Mouse (Mus musculus): ENCODE data around the gene Gm20388. TPM values are rescaled to one million over a fixed set of nuclear protein-coding genes. Genes with fewer than 3 reads are reported as not detected.
A peak's percentile ranks its signal among the peaks of the same experiment; 100 is the strongest.

Gm20388 gene
- polyA plus RNA-seq, 1 experiment from 2014 or later: 5.5 TPM

DNA sequence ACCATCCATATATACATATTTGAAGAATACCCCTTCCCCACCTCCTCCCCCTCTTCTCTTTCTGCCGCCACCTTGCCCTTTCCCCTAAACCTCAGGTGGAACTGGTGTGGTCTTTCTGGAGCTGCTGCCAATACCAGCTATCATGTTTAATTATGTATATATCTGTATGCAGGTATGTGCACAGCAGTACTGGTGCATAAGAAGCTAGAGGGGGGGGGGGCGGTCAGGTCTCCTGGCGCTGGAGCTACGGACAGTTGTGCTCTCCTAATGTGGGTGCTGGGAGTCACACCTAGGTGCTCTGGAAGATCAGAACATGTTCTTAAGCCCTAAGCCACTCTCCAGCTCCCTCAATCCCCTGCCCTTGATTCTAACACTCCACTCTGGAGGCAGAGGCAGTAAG is 13.6 kb upstream of the Gm20388 start:
- no peak overlapping the region for H3K4me2 ChIP-seq
- no peaks in the 10 kb centered on the region for H3K36me3 ChIP-seq
- peaks cover 18% of the 10 kb centered on the region for H3K27me3 ChIP-seq
- no peak overlapping the region for H3K4me3 ChIP-seq
- H3K4me1 ChIP-seq: peaks cover 10% of the 10 kb centered on the region
- peak; percentile 23; the same call in 1 of the 2 replicates for ATAC-seq (ENCODE audit: borderline replicate concordance, extremely low read depth, low FRiP score, low TSS enrichment)
- WGBS: 63% methylated on average over 4 of the region's 4 CpGs
- no peak overlapping the region for H3K27ac ChIP-seq
- H3K9me3 ChIP-seq: no peaks in the 10 kb centered on the region
- H3K9ac ChIP-seq: no peak overlapping the region

DNA sequence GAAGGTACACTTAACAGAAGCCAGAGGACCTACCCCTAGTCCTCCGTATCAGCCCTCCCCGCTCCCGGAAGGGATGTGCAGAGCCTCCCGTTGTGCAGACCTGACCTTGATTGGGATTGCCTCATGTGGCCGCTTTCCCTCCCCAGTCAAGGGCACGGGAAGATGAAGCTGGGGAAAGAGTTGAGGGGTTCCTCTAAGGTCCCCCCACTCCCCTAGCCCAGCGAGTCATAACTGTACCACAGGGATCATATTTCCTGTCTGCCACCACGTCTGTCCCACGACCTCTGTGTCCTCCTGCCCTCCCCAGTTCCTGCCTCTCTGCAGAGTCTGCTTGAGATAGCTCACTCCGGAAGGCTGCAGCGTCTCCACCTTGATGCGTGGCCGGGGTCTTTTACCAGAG is 12.7 kb upstream of the Gm20388 start:
- no peak overlapping the region for H3K4me3 ChIP-seq
- H3K4me2 ChIP-seq: no peak overlapping the region; the same call in 1 of the 2 replicates
- H3K36me3 ChIP-seq: no peaks in the 10 kb centered on the region
- no peaks in the 10 kb centered on the region for H3K9me3 ChIP-seq
- H3K27ac ChIP-seq: no peak overlapping the region
- no peak; the same call in 1 of the 2 replicates for ATAC-seq (ENCODE audit: borderline replicate concordance, extremely low read depth, low FRiP score, low TSS enrichment)
- H3K9ac ChIP-seq: no peak overlapping the region
- H3K27me3 ChIP-seq: peaks cover 18% of the 10 kb centered on the region
- peaks cover 10% of the 10 kb centered on the region for H3K4me1 ChIP-seq
- 13% methylated on average over 13 of the region's 13 CpGs for WGBS

DNA sequence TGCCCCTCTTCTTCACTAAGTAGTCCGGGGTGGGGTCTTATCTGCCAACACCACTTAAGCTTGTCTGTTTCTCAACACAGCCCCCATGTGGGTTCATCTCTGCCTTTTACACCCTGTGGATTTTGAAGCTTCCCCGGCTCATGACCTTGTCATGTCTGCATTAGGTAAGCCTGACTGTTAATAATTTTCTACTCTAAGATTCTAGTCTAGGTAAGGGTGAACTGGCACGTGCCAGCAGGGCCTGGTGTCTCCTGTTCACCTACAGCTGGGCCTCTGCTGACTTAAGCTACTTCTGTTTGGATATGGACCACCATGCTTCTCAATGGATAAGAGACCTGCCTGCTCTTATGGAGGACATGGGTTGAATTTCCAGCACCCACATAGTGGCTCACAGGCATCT is 9.3 kb upstream of the Gm20388 start:
- no peaks in the 10 kb centered on the region for H3K9me3 ChIP-seq
- no peak overlapping the region for H3K4me2 ChIP-seq
- H3K9ac ChIP-seq: no peak overlapping the region
- peaks cover 10% of the 10 kb centered on the region for H3K4me1 ChIP-seq
- H3K27ac ChIP-seq: no peak overlapping the region
- no peak overlapping the region for H3K4me3 ChIP-seq
- no peak for ATAC-seq (ENCODE audit: borderline replicate concordance, extremely low read depth, low FRiP score, low TSS enrichment)
- no peaks in the 10 kb centered on the region for H3K36me3 ChIP-seq
- WGBS: 59% methylated on average over 3 of the region's 3 CpGs
- H3K27me3 ChIP-seq: peaks cover 18% of the 10 kb centered on the region

DNA sequence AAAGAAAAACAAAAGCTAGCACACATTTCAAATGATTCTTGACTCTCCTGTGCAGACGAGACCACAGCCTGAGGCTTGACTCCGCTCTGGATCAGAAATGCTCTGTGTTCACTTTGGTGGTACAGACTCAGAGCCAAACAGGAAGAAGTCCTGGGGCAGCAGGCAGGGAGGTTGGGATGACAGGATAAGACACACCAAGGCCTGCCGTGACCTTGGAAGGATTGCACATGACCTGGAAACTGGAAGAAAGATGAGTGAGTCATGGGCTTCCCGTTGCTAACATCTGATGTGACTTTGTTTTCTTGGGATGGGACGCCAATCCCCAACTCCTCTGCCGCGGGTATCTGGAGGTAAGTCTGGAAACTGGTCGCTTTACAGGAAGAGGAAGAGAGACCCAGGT is 8.7 kb upstream of the Gm20388 start:
- WGBS: 57% methylated on average over 8 of the region's 8 CpGs
- H3K9ac ChIP-seq: no peak overlapping the region
- no peak for ATAC-seq (ENCODE audit: borderline replicate concordance, extremely low read depth, low FRiP score, low TSS enrichment)
- H3K36me3 ChIP-seq: no peaks in the 10 kb centered on the region
- H3K9me3 ChIP-seq: no peaks in the 10 kb centered on the region
- no peak overlapping the region for H3K4me3 ChIP-seq
- peaks cover 10% of the 10 kb centered on the region for H3K4me1 ChIP-seq
- no peak overlapping the region for H3K27ac ChIP-seq
- no peak overlapping the region for H3K4me2 ChIP-seq
- peaks cover 17% of the 10 kb centered on the region for H3K27me3 ChIP-seq

DNA sequence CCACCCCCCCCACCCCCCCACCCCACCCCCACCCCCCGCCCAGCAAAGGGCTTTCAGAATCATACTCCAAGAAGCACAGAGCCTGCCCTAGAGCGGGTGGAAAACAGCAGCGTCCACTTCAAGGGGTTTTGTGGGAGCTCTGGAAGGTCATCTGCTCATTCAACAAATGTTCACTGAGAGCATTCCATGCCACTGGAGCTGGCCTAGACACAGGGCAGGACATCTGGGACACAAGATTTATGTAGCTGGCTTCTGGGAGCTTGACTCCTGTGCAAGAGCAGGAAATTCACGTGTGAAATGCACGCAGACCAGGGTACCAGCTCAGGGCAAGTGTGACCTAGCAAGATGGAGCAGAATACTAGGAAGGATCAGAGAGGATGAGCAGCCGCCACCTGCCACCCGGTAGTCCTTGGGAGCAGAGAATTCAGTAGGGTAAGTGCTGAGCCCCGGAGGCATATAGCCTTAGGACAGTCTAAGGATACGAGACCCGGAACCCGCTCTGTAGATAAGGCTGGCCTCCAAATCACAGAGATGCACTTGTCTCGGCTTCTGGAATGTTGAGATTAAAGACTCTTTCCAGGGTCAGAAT is 6.2 kb upstream of the Gm20388 start:
- 37% methylated on average over 12 of the region's 12 CpGs for WGBS

DNA sequence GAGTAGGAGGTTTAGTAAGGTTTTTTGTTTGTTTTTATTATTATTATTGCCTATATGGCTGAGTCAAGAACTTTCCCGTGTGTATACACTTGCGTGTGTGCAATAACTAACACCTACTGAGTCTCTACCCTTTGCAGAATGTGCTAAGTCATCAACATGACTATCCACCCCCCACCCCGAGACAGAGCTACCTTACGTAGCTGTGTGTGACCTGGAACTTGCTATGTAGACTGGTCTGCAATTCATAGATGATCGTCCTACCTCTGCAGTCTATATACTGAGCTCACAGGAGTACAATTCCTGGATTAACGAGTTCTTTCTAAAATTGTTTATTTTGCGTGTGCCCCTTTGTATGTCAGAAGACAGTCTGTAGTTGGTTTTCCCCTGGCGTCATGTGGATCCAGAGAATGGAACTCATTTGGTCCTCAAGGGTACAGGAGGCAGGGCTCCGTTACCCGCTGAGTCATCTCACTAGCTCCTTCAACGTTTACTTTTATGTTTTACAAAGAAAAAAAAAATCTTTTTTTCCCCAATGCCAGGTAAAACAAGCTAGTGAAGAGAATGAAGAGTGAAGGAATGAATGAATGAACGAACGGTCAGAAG is 596 bp upstream of the Gm20388 start, which contains the start of gene Usp10:
Gene Usp10, plus strand, starts transcription at position 417 of the 603 bp plus-strand sequence.
- Histone ChIP-seq H3K27me3 (peaks cover 5% of the 10 kb centered on the region; the same call in 1 of the 2 replicates), H3K4me3 (peak within 1 kb of the TSS; percentile 89), H3K36me3 (no peaks in the 10 kb centered on the region), H3K9me3 (no peaks in the 10 kb centered on the region), H3K27ac (peak within 1 kb of the TSS; percentile 92), H3K4me2 (peak within 1 kb of the TSS; percentile 97), H3K9ac (peak within 1 kb of the TSS; percentile 90), H3K4me1 (peaks cover 42% of the 10 kb centered on the region)
- WGBS: 21% methylated on average over 13 of the region's 13 CpGs
- ATAC-seq (ENCODE audit: borderline replicate concordance, extremely low read depth, low FRiP score, low TSS enrichment): no peak

More for the DNA sequence above, 6.2 kb upstream of the Gm20388 start:
- Histone ChIP-seq H3K9ac (no peak overlapping the region), H3K4me2 (no peak overlapping the region), H3K4me1 (no peaks in the 10 kb centered on the region), H3K4me3 (no peak overlapping the region), H3K9me3 (no peaks in the 10 kb centered on the region), H3K27me3 (peaks cover 5% of the 10 kb centered on the region; the same call in 1 of the 2 replicates), H3K27ac (no peak overlapping the region), H3K36me3 (no peaks in the 10 kb centered on the region)
- no peak for ATAC-seq (ENCODE audit: borderline replicate concordance, extremely low read depth, low FRiP score, low TSS enrichment)

DNA sequence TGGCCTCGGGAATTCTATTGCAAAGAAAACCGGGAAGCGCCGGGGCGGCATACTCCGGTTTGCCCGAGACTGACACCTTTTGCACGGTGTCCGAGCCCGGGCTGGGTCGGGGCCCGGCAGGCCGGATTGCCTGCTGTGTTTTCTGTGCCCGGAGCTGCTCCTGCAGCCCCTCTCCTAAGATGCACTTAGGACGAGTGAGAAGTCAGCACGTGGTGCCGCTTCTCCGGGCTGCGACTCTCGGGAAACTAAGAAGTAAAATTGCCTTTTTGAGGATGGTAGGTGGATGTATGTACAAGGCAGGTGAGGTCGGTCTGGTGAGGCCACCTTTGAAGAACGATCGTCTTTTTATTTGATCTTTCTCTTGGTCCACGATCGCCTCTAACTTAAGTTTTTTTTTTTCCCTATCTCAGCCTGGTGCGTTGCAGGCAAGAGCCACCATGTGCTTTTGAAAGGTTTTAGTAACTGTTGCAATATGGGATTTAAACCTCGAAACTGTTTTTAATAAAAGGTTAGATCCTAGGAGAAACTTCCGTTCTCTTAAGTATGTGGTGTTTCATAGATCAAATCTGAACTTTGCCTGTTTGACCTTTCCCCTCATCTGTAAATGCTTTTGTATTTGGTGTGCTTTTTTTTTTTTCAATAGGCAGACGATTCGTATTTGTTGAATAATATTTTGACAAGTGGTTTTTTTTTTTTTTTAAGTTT is 769 bp downstream of the Gm20388 start:
- H3K27ac ChIP-seq: peak overlapping the region; percentile 92
- ATAC-seq (ENCODE audit: borderline replicate concordance, extremely low read depth, low FRiP score, low TSS enrichment): peak; percentile 39; the same call in 1 of the 2 replicates
- H3K36me3 ChIP-seq: no peaks in the 10 kb centered on the region
- H3K9me3 ChIP-seq: no peaks in the 10 kb centered on the region
- peak overlapping the region; percentile 97 for H3K4me2 ChIP-seq
- peaks cover 5% of the 10 kb centered on the region; the same call in 1 of the 2 replicates for H3K27me3 ChIP-seq
- peak overlapping the region; percentile 89 for H3K4me3 ChIP-seq
- H3K4me1 ChIP-seq: peaks cover 50% of the 10 kb centered on the region
- peak overlapping the region; percentile 90 for H3K9ac ChIP-seq
- WGBS: under 1% methylated on average over 30 of the region's 30 CpGs

DNA sequence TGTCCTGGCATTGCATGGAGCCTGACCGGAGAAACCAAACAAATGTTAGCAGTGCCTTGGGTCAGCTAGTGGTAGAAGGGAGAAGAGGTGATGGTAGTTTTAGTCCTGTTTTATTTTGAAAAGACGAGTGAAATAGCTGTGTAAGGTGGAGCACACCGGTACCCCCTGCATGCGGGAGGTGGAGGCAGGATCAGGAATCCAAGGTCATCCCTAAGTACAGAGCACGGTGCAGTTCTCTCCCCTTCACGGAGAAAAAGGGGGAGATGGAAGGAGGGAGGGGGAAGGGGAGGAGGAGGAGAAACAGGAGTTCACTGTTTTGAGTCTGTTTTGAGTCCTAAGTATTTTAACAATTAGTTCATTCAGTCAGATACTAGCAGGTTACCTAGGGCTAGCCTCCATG is 2.0 kb downstream of the Gm20388 start:
- 0 out of 2 replicates have a peak overlapping the region, but pooled peaks have one; percentile 72 for H3K27ac ChIP-seq
- peak overlapping the region; percentile 89 for H3K4me3 ChIP-seq
- H3K9me3 ChIP-seq: no peaks in the 10 kb centered on the region
- peaks cover 62% of the 10 kb centered on the region for H3K4me1 ChIP-seq
- H3K4me2 ChIP-seq: peak overlapping the region; percentile 97
- no peaks in the 10 kb centered on the region for H3K36me3 ChIP-seq
- 35% methylated on average over 6 of the region's 6 CpGs for WGBS
- no peak for ATAC-seq (ENCODE audit: borderline replicate concordance, extremely low read depth, low FRiP score, low TSS enrichment)
- peaks cover 2% of the 10 kb centered on the region; the same call in 1 of the 2 replicates for H3K27me3 ChIP-seq
- 0 out of 2 replicates have a peak overlapping the region, but pooled peaks have one; percentile 90 for H3K9ac ChIP-seq

DNA sequence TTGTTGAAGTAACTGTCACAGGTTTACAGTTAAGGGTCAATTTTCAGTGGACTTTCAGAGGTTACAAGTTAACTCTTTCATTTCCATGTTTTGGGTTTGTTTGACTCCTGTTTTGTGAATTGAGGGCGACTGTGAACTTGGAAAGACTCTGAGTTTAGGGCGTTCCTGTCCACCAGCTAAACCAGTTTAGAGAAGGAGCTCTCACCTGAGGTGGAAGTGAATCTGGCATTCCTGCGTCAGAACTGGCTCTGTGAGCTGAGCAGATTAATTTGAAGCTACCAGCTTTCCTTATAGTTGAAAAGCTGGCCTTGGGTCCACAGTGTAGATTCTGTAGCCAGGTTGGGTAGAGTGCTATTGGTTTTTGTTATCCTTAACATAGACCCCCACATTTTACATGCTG is 2.5 kb downstream of the Gm20388 start:
- Histone ChIP-seq H3K9me3 (no peaks in the 10 kb centered on the region), H3K36me3 (no peaks in the 10 kb centered on the region), H3K4me1 (peaks cover 63% of the 10 kb centered on the region), H3K4me3 (0 out of 2 replicates have a peak overlapping the region, but pooled peaks have one; percentile 4), H3K4me2 (peak overlapping the region; percentile 97), H3K27ac (peak overlapping the region; percentile 72), H3K27me3 (no peaks in the 10 kb centered on the region; the same call in 1 of the 2 replicates), H3K9ac (0 out of 2 replicates have a peak overlapping the region, but pooled peaks have one; percentile 14)
- no peak for ATAC-seq (ENCODE audit: borderline replicate concordance, extremely low read depth, low FRiP score, low TSS enrichment)
- WGBS: 44% methylated on average over 3 of the region's 3 CpGs

DNA sequence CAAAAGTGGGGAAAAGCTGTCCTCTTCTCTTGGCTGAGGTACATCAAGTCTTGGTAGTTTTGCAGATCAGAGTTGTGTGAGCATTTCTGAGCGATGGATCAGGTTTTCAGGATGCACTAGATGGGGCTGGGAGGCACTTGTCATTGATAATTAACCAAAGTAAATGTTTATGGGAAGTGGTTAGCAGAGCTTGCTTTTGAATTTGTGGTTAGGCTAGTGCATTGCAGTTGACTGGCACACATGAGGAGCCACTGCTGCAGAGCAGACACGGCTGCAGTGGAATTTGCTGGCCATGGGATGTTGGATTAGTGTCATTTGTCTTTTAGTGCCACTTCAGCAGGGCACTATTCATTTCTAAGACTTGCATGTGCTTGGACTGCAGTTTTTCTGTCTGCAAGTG is 3.5 kb downstream of the Gm20388 start:
- ATAC-seq (ENCODE audit: borderline replicate concordance, extremely low read depth, low FRiP score, low TSS enrichment): no peak
- Histone ChIP-seq H3K27me3 (no peaks in the 10 kb centered on the region), H3K4me3 (no peak overlapping the region), H3K27ac (peak overlapping the region; percentile 72), H3K4me2 (peak overlapping the region; percentile 97), H3K9ac (no peak overlapping the region), H3K9me3 (no peaks in the 10 kb centered on the region), H3K36me3 (no peaks in the 10 kb centered on the region), H3K4me1 (peaks cover 63% of the 10 kb centered on the region)
- 33% methylated on average over 2 of the region's 2 CpGs for whole genome bisulfite sequencing

DNA sequence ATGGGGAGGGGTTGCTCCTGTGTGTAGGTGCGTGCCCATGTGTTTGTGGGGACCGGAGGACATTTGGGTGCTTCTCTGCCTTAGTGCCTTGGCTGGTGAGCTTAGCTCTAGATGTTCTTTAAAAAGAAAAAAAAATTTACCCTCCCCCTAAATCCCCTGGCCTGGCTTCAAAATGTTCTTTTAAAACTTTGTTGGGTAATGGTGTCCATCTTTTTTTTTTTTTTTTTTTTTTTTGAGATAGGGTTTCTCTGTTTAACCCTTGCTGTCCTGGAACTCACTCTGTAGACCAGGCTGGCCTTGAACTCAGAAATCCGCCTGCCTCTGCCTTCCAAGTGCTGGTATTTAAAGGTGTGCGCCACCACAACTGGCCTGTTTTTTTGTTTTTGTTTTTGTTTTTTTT is 4.7 kb downstream of the Gm20388 start:
- Histone ChIP-seq H3K27ac (no peak overlapping the region), H3K9me3 (no peaks in the 10 kb centered on the region), H3K4me2 (0 out of 2 replicates have a peak overlapping the region, but pooled peaks have one; percentile 5), H3K4me1 (peaks cover 57% of the 10 kb centered on the region), H3K27me3 (no peaks in the 10 kb centered on the region), H3K4me3 (no peak overlapping the region), H3K9ac (no peak overlapping the region), H3K36me3 (no peaks in the 10 kb centered on the region)
- no peak for ATAC-seq (ENCODE audit: borderline replicate concordance, extremely low read depth, low FRiP score, low TSS enrichment)
- 74% methylated on average over 4 of the region's 4 CpGs for WGBS

Data from lung, embryonic 15.5 days (tissue).